Mouse (Mus musculus): Measurements from ENCODE around the gene Grik2.

DNA sequence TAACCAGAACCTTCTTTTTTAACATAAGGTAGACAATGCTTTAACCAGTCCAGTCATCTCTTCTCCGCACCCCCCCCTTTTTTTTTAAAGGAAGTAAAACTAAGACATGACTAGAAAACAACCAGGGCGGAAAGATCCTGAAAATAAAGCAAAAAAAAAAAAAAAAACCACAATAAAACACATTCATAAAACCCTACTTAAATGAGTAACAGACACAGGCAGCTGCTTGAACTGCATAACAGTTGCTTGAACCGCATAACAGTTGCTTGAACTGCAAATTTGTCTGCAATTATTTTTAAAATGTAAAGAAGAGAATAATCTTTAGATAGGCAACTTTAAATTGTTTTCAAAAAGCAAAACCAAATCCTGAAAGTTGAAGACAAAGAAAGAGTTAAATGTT lies 45.8 kb upstream of the Grik2 start:
- TF ChIP-seq CTCF (IDR thresholded peaks at IDR 0.05; ENCODE audit: borderline replicate concordance, control insufficient read depth, extremely low read depth, insufficient read depth, low read length, poor library complexity) (no peak), POLR2A (IDR thresholded peaks at IDR 0.05; ENCODE audit: control insufficient read depth, extremely low read depth, insufficient read depth, low read length, poor library complexity) (no peak)

All from thymus, adult 2 months (tissue).